Mouse (Mus musculus): ENCODE results near the gene Slc36a1.

Gene Slc36a1

DNA sequence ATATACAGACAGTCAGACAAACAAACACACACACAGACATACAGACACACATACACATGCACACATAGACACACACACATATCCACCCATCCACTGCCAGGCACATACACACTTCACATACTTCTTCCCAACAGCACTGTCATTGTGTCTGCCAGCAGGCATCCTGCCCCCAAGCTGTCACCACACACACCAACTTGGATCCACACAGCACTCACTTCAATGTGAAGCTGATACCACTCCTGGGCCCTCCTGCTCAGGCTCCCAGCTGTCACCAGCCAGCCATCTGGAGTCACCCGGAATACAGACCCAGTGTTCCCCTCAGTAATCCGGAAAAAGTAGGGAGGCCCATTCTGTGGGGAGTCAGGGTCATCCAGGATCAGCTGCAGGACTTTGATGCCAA, 61.5 kb downstream of the Slc36a1 start:
- DNase-seq (ENCODE audit: extremely low read depth, insufficient read length, low spot score) = no peak

GRCm38 (mm10) chr11:55268580-55268979, 64.4 kb downstream of the Slc36a1 start:
- DNase-seq (ENCODE audit: extremely low read depth, insufficient read length, low spot score) = no peak

DNA sequence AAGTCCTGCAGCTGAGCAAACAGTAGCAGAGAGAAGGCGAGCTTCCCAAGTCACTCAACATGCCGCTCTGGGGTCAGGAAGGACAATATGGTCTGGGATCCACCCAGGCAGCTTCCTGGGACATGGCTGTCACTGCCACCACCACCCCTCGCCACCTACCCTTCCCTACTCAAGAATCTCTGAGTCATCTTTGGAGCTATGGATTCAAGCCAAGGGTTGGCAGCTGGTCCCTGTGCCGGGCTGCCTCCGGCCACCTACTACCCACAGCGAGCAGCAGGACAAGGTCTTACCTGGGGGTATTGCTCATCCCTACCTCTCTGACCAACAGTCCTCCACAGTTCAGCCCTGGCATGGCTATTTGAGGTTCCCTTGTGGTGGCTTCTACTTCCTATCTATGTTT, 70.6 kb downstream of the Slc36a1 start:
- DNase-seq (ENCODE audit: extremely low read depth, insufficient read length, low spot score) = peak; percentile 82
